29 mouse cellular contexts compared by ENCODE assay signal in genomic region chr6:6830446-6830845, GRCm38 (mm10). TPM values are rescaled to one million over a fixed set of nuclear protein-coding genes. Genes with fewer than 3 reads are reported as not detected.
DNase-seq lines count a peak whose midpoint lies in the region; ATAC-seq and TF ChIP-seq lines count a peak whose summit lies in the region.
"Had no signal": no experiment of that assay in that cellular context is flagged by ENCODE, and none has a peak within 500 bp of the region (broad histone marks: within the 10 kb centered on the region; RNA-seq: fewer than 3 reads in every experiment).

No protein-coding gene starts in this region.

- peak; percentile 67 for ATAC-seq in heart, postnatal 0 days (ENCODE audit: insufficient read depth, low read depth)
- no peak for ATAC-seq in activated CD4-positive, CD25-positive, alpha-beta regulatory T cell, adult 4 months
- ATAC-seq in stomach, postnatal 0 days (ENCODE audit: low FRiP score, low TSS enrichment), result no peak
- ATAC-seq: forebrain, embryonic 15.5 days; midbrain, embryonic 16.5 days had no signal

- H3K9ac ChIP-seq in heart, postnatal 0 days (replicated peaks; ENCODE audit: low read depth, low read length), result no peak overlapping the region
- H3K9ac ChIP-seq in stomach, postnatal 0 days (ENCODE audit: low read length), result no peak overlapping the region
- H3K9ac ChIP-seq: forebrain, embryonic 15.5 days had no signal

- H3K4me3 ChIP-seq in gastrocnemius, adult 2 months, result 0 out of 2 replicates have a peak overlapping the region, but pooled peaks have one; percentile 9
- H3K4me3 ChIP-seq in heart, postnatal 0 days (ENCODE audit: low read depth, low read length), result 0 out of 2 replicates have a peak overlapping the region, but pooled peaks have one; percentile 16
- no peak overlapping the region for H3K4me3 ChIP-seq in stomach, postnatal 0 days (ENCODE audit: low read depth, low read length)
- H3K4me3 ChIP-seq: forebrain, embryonic 15.5 days; hindbrain, embryonic 10.5 days; left cerebral cortex, adult 2 months; megakaryocyte, embryonic 14.5 days had no signal

- H3K36me3 ChIP-seq in heart, postnatal 0 days (replicated peaks; ENCODE audit: control insufficient read depth, insufficient read depth, low read length), result no peaks in the 10 kb centered on the region
- no peaks in the 10 kb centered on the region for H3K36me3 ChIP-seq in stomach, postnatal 0 days (ENCODE audit: control insufficient read depth, insufficient read depth, low read length)
- H3K36me3 ChIP-seq: forebrain, embryonic 15.5 days; G1E; hindbrain, embryonic 10.5 days had no signal

- no peak for TF ChIP-seq EP300 in heart, postnatal 0 days (IDR thresholded peaks at IDR 0.05; ENCODE audit: low read depth)
- TF ChIP-seq EP300 in stomach, postnatal 0 days (optimal IDR thresholded peaks at IDR 0.05), result no peak

- DNase-seq in gastrocnemius, adult 2 months, result no peak
- no peak for DNase-seq in gastrocnemius, adult 8-10 months (ENCODE audit: low spot score in 2 of 2)
- peak; percentile 72 for DNase-seq in 3T3-L1 (ENCODE audit: low read depth, low spot score)
- DNase-seq in heart, adult 8-10 months (ENCODE audit: low spot score), result peak; percentile 9
- peak; percentile 55 for DNase-seq in heart, postnatal 0 days (ENCODE audit: low spot score)
- DNase-seq in T-cell, adult 2 months (ENCODE audit: low spot score), result no peak
- no peak for DNase-seq in stomach, postnatal 0 days (ENCODE audit: low spot score)
- DNase-seq: cerebellum, adult 18-20 months; cerebellum, postnatal 36 days; gastrocnemius, postnatal 36 days; kidney, adult 11 months; kidney, postnatal 10 days; layer of hippocampus, adult 9-11 months; left cerebral cortex, postnatal 4 days; lung, adult 18-20 months; lung, postnatal 14 days; right cerebral cortex, adult 18-20 months; thymus, postnatal 36 days had no signal

- no peaks in the 10 kb centered on the region for H3K4me1 ChIP-seq in heart, postnatal 0 days (ENCODE audit: control insufficient read depth, insufficient read depth)
- H3K4me1 ChIP-seq in stomach, postnatal 0 days (replicated peaks; ENCODE audit: control insufficient read depth, insufficient read depth), result no peaks in the 10 kb centered on the region
- H3K4me1 ChIP-seq: hindbrain, embryonic 10.5 days; megakaryocyte, embryonic 14.5 days had no signal

- H3K27ac ChIP-seq in gastrocnemius, adult 2 months, result no peak overlapping the region
- peak overlapping the region; percentile 51 for H3K27ac ChIP-seq in heart, postnatal 0 days (ENCODE audit: low read depth)
- H3K27ac ChIP-seq in stomach, postnatal 0 days (replicated peaks), result no peak overlapping the region
- H3K27ac ChIP-seq: forebrain, embryonic 15.5 days; hindbrain, embryonic 10.5 days; left cerebral cortex, adult 2 months had no signal

- 35% methylated on average over 7 of the region's 7 CpGs for WGBS in heart, postnatal 0 days
- 64% methylated on average over 7 of the region's 7 CpGs for WGBS in stomach, postnatal 0 days

- H3K4me2 ChIP-seq in heart, postnatal 0 days (ENCODE audit: low read depth, low read length), result peak overlapping the region; percentile 36
- no peak overlapping the region for H3K4me2 ChIP-seq in stomach, postnatal 0 days (replicated peaks; ENCODE audit: low read depth)
- H3K4me2 ChIP-seq: forebrain, embryonic 15.5 days; liver, embryonic 11.5 days had no signal

- no peaks in the 10 kb centered on the region for H3K9me3 ChIP-seq in heart, postnatal 0 days (replicated peaks; ENCODE audit: control insufficient read depth, low read length)
- H3K9me3 ChIP-seq in stomach, postnatal 0 days (ENCODE audit: control insufficient read depth, low read length), result no peaks in the 10 kb centered on the region
- H3K9me3 ChIP-seq: forebrain, embryonic 15.5 days; G1E; hindbrain, embryonic 10.5 days; megakaryocyte, embryonic 14.5 days had no signal

- TF ChIP-seq CTCF in gastrocnemius, adult 2 months (IDR thresholded peaks at IDR 0.05), result no peak
- no peak for TF ChIP-seq CTCF in heart, postnatal 0 days (IDR thresholded peaks at IDR 0.05; ENCODE audit: low read depth)
- no peak for TF ChIP-seq CTCF in stomach, postnatal 0 days (IDR thresholded peaks at IDR 0.05; ENCODE audit: low read depth)

- intact Hi-C loops in gastrocnemius, adult 2 months (cut with DNase I), result no loop called here

- no peaks in the 10 kb centered on the region for H3K27me3 ChIP-seq in heart, postnatal 0 days (ENCODE audit: control insufficient read depth, insufficient read depth, low read length)
- H3K27me3 ChIP-seq in stomach, postnatal 0 days (ENCODE audit: control insufficient read depth, insufficient read depth, low read length), result no peaks in the 10 kb centered on the region
- H3K27me3 ChIP-seq: forebrain, embryonic 15.5 days; megakaryocyte, embryonic 14.5 days had no signal

RNA-seq across cellular contexts. Expression of gene Dlx6, which starts 32.7 kb away (rescaled TPM):
- total RNA-seq in gastrocnemius, adult 2 months (2021), result not detected
- not detected for total RNA-seq in gastrocnemius, adult 8-10 months (2022)
- total RNA-seq in heart, adult 8-10 months (2022), result not detected
- total RNA-seq in heart, postnatal 0 days (2014; rRNA removed; ENCODE audit: low replicate concordance), result not detected in 2 replicates
- not detected in 2 replicates for polyA plus RNA-seq in heart, postnatal 0 days (2015; fragmentation: Nextera tagmentation; extraction: Ambion mirVana)
- not detected for polyA plus RNA-seq in activated CD4-positive, CD25-positive, alpha-beta regulatory T cell, adult 4 months (2017; shearing (Covaris generic))
- 0.12 TPM in 1 of 2 replicates, not detected in the other for polyA plus RNA-seq in stomach, postnatal 0 days (2015; fragmentation: Nextera tagmentation; extraction: Ambion mirVana)
- total RNA-seq: adrenal gland, adult 18-20 months; gastrocnemius, postnatal 36 days; neutrophil, adult 5-6 weeks had no signal
- polyA plus RNA-seq: G1E; liver, embryonic 11.5 days; small intestine, adult 2 months had no signal

RNA-seq across cellular contexts. Expression of gene Dlx5, which starts 51.4 kb away (rescaled TPM):
- total RNA-seq in gastrocnemius, adult 2 months (2021), result not detected
- not detected for total RNA-seq in gastrocnemius, adult 8-10 months (2022)
- total RNA-seq in heart, adult 8-10 months (2022), result under 1 TPM; 0.22 to 0.84 (median 0.31) TPM
- total RNA-seq in heart, postnatal 0 days (2014; rRNA removed; ENCODE audit: low replicate concordance), result 0.58 TPM in 1 of 2 replicates, not detected in the other
- 0.68 and 0.97 TPM in 2 replicates for polyA plus RNA-seq in heart, postnatal 0 days (2015; fragmentation: Nextera tagmentation; extraction: Ambion mirVana)
- not detected for polyA plus RNA-seq in activated CD4-positive, CD25-positive, alpha-beta regulatory T cell, adult 4 months (2017; shearing (Covaris generic))
- polyA plus RNA-seq in stomach, postnatal 0 days (2015; fragmentation: Nextera tagmentation; extraction: Ambion mirVana), result 6.2 and 7.1 TPM in 2 replicates
- total RNA-seq: G1E; gastrocnemius, postnatal 36 days; neutrophil, adult 5-6 weeks had no signal
- polyA plus RNA-seq: G1E; small intestine, adult 2 months had no signal

Comparison
In these comparisons a context has a peak if more than half of its experiments do, and no peak if none do; other contexts are left out.
1. DNase-seq: peak in 3T3-L1 (single experiment), heart, adult 8-10 months (single experiment) and heart, postnatal 0 days (single experiment); none in gastrocnemius, adult 2 months (single experiment), gastrocnemius, adult 8-10 months (0 of 2), T-cell, adult 2 months (single experiment) and stomach, postnatal 0 days (single experiment).